Comparison of ENCODE assay signal across 8 mouse cellular contexts in the genomic region with DNA sequence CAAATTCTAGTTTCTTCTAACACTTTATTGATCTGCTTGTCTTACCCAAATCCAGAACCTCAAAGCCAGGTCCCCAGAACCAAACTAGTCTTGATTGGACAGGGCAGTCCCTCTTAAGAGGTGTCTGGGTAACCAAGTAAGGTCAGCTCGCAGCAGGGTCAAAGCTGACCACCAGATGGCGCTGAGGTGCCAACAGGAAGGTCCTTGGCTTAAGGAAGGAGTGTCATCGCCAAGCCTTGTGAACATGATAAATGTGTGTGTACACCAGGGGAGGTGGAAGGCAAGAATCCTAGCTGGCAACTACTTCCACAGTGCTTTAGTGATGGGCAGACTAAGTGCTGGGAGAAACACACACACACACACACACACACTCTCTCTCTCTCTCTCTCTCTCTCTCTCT. TPM values are rescaled to one million over a fixed set of nuclear protein-coding genes. Genes with fewer than 3 reads are reported as not detected.
DNase-seq lines count a peak whose midpoint lies in the region; ATAC-seq lines count a peak whose summit lies in the region.

No protein-coding gene starts in this region.

- 4% methylated on average over 3 of the region's 3 CpGs for WGBS in hindbrain, embryonic 16.5 days

- no peak overlapping the region for H3K4me3 ChIP-seq in hindbrain, embryonic 16.5 days (ENCODE audit: low read length)

- no peak overlapping the region for H3K4me2 ChIP-seq in hindbrain, embryonic 16.5 days (ENCODE audit: low read length)

- H3K27me3 ChIP-seq in hindbrain, embryonic 16.5 days (replicated peaks; ENCODE audit: control insufficient read depth, insufficient read depth, low read length) = 0 out of 2 replicates have a peak, but pooled peaks cover 3% of the 10 kb centered on the region

- ATAC-seq in hindbrain, embryonic 16.5 days = peak; percentile 68

- no peaks in the 10 kb centered on the region for H3K9me3 ChIP-seq in hindbrain, embryonic 16.5 days (ENCODE audit: control insufficient read depth, low read length)

- no peak overlapping the region for H3K9ac ChIP-seq in hindbrain, embryonic 16.5 days (ENCODE audit: low read depth, low read length)

- no peaks in the 10 kb centered on the region for H3K36me3 ChIP-seq in hindbrain, embryonic 16.5 days (ENCODE audit: control insufficient read depth, insufficient read depth, low read length)

- H3K4me1 ChIP-seq in hindbrain, embryonic 16.5 days (ENCODE audit: control insufficient read depth, insufficient read depth, low read depth, low read length) = peaks cover 15% of the 10 kb centered on the region

- peak; percentile 90 for DNase-seq in R1 (ENCODE audit: low read depth, low spot score)
- peak; percentile 86 for DNase-seq in cerebellum, adult 11-12 months
- DNase-seq in frontal cortex, postnatal 36 days (ENCODE audit: low spot score in 2 of 2) = peak; percentile 91 to 92
- peak; percentile 82 to 85 for DNase-seq in layer of hippocampus, postnatal 36 days
- DNase-seq in lung, postnatal 36 days = peak; percentile 98
- DNase-seq in right cerebral cortex, postnatal 14 days = peak; percentile 93
- DNase-seq in urinary bladder, postnatal 14 days (ENCODE audit: low spot score) = peak; percentile 95

- H3K27ac ChIP-seq in hindbrain, embryonic 16.5 days (ENCODE audit: low read depth, low read length) = no peak overlapping the region

RNA-seq across cellular contexts. Expression of a gene that starts 2.7 kb away (rescaled TPM):
- polyA plus RNA-seq in hindbrain, embryonic 16.5 days (2015; fragmentation: Nextera tagmentation; extraction: Ambion mirVana) = 3.9 and 5.4 TPM in 2 replicates
- total RNA-seq in layer of hippocampus, postnatal 36 days (2021) = 10 to 100 TPM; 31.7 to 33.8 TPM

RNA-seq across cellular contexts. Expression of a gene that starts 23.4 kb away (rescaled TPM):
- polyA plus RNA-seq in hindbrain, embryonic 16.5 days (2015; fragmentation: Nextera tagmentation; extraction: Ambion mirVana) = 0.08 TPM in 1 of 2 replicates, not detected in the other
- total RNA-seq in layer of hippocampus, postnatal 36 days (2021) = not detected
